Mouse (Mus musculus) spleen, embryonic (tissue): Measurements from ENCODE around the gene Wiz.

ENCODE experiments used
- CTCF ChIA-PET: fragments of 350-600 bp; sonication (Branson Sonifier 250); formaldehyde crosslinking; loops from one replicate; lab custom pipeline; 2022; lab: Charles Lee

Gene Wiz

DNA sequence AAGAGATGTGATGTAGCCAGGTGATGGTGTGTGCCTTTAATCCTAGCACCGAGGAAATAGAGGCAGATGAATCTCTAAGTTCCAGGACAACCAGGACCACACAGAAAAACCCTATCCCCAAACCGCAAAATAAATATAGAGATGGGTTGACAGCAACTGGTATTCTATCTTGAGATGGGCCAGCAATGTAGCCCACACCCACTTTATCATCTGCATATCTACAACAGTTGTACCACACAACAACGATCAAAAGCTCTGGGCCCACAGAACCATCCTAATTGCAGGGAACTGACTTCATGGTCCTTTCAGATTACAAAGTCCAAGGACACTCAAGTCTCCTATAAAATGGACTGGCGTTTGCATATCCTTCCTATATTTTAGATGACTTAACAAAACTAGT, 81.3 kb downstream of the Wiz start:
- CTCF ChIA-PET, result no interaction called here
